Mouse (Mus musculus) heart, adult 8-10 months (tissue): ENCODE data around the gene Srebf2. TPM values are rescaled to one million over a fixed set of nuclear protein-coding genes. Genes with fewer than 3 reads are reported as not detected.
"Not testable (repeated sequence)": the region's sequence is repeated elsewhere in the genome, so short reads cannot be mapped to it uniquely, and the experiment has no call there.

Experiments used
- DNase-seq: peaks from one replicate; pipeline ENCODE4 v3.0.0; 2022; ENCODE audit warnings: low spot score
- total RNA-seq, 4 experiments: library from RNA; stranded (reverse); gene quantifications; 2 replicates each; pipeline ENCODE4 v1.2.4; 2022

Srebf2 gene
- total RNA-seq, 4 experiments from 2014 or later: 20.0 to 25.1 (median 21.6) TPM

- no peak for DNase-seq
These were observed 76.9 kb downstream of the Srebf2 start, which contains the start of gene Tnfrsf13c for GRCm38 (mm10) chr15:82223657-82224601. Gene Tnfrsf13c, minus strand, starts transcription at chr15:82224369.

GRCm38 (mm10) chr15:82224602-82225215, 77.7 kb downstream of the Srebf2 start:
- DNase-seq: no peak

GRCm38 (mm10) chr15:82225769-82226168, 78.8 kb downstream of the Srebf2 start:
- no peak for DNase-seq

GRCm38 (mm10) chr15:82229542-82230045, 82.6 kb downstream of the Srebf2 start:
- DNase-seq: no peak

GRCm38 (mm10) chr15:82230098-82230611, 83.2 kb downstream of the Srebf2 start:
- DNase-seq: no peak

- no peak for DNase-seq
These were observed 84.1 kb downstream of the Srebf2 start for GRCm38 (mm10) chr15:82231100-82231499.

GRCm38 (mm10) chr15:82231591-82232378, 84.8 kb downstream of the Srebf2 start:
- no peak for DNase-seq

GRCm38 (mm10) chr15:82232651-82233050, 85.7 kb downstream of the Srebf2 start:
- no peak for DNase-seq

GRCm38 (mm10) chr15:82235661-82236060, 88.7 kb downstream of the Srebf2 start:
- no peak for DNase-seq

GRCm38 (mm10) chr15:82236565-82236964, 89.6 kb downstream of the Srebf2 start:
- peak; percentile 78 for DNase-seq

- no peak for DNase-seq
These were observed 96.3 kb downstream of the Srebf2 start for GRCm38 (mm10) chr15:82243311-82243710.

- DNase-seq: no peak
These were observed 96.7 kb downstream of the Srebf2 start for GRCm38 (mm10) chr15:82243742-82244114.

- DNase-seq: peak; percentile 91
These were observed 97.3 kb downstream of the Srebf2 start, which contains the start of gene Cenpm for GRCm38 (mm10) chr15:82244115-82244804. Gene Cenpm, minus strand, starts transcription at chr15:82244748.

- not testable (repeated sequence) for DNase-seq
These were observed 97.8 kb downstream of the Srebf2 start for GRCm38 (mm10) chr15:82244805-82245161.

GRCm38 (mm10) chr15:82247131-82247776, 100.3 kb downstream of the Srebf2 start:
- no peak for DNase-seq

GRCm38 (mm10) chr15:82251579-82251978, 104.6 kb downstream of the Srebf2 start:
- DNase-seq: no peak

- no peak for DNase-seq
These were observed 105.1 kb downstream of the Srebf2 start, which contains the start of gene 1500009C09Rik for GRCm38 (mm10) chr15:82252097-82252496. Gene 1500009C09Rik, plus strand, starts transcription at chr15:82252397.
